Mouse (Mus musculus) adrenal gland, adult (tissue): ENCODE data around the gene Rtn2.

Source experiments
- DNase-seq, 2 experiments: peaks; one replicate each; pipeline ENCODE4 v3.0.0; 2022 to 2023; ENCODE audit warnings: low spot score in 1 of 2; ENCODE audit not compliant: inconsistent age in 2 of 2

Gene Rtn2

GRCm38 (mm10) chr7:19300501-19301421 is 18.3 kb downstream of the Rtn2 start:
- DNase-seq: peak; percentile 75 to 93

- DNase-seq: peak in 1 of 2 experiments; percentile 39
Measured at GRCm38 (mm10) chr7:19301461-19302263, 19.2 kb downstream of the Rtn2 start.

GRCm38 (mm10) chr7:19302264-19303045 is 20.0 kb downstream of the Rtn2 start:
- DNase-seq: no peak

- DNase-seq: no peak
Measured at GRCm38 (mm10) chr7:19303046-19303305, 20.6 kb downstream of the Rtn2 start.

GRCm38 (mm10) chr7:19303770-19304169 is 21.3 kb downstream of the Rtn2 start:
- peak; percentile 75 to 90 for DNase-seq

GRCm38 (mm10) chr7:19304501-19305412 is 22.3 kb downstream of the Rtn2 start:
- peak in 1 of 2 experiments; percentile 34 for DNase-seq

- no peak for DNase-seq
Measured at GRCm38 (mm10) chr7:19305413-19305735, 22.9 kb downstream of the Rtn2 start.

- DNase-seq: no peak
Measured at GRCm38 (mm10) chr7:19305796-19306765, 23.7 kb downstream of the Rtn2 start.

GRCm38 (mm10) chr7:19306819-19307738 is 24.7 kb downstream of the Rtn2 start:
- DNase-seq: peak in 1 of 2 experiments; percentile 61

- DNase-seq: peak; percentile 77 to 85
Measured at GRCm38 (mm10) chr7:19307739-19308453, 25.5 kb downstream of the Rtn2 start.

- peak; percentile 97 to 99 for DNase-seq
Measured at GRCm38 (mm10) chr7:19308454-19309277, 26.2 kb downstream of the Rtn2 start.

- peak in 1 of 2 experiments; percentile 76 for DNase-seq
Measured at GRCm38 (mm10) chr7:19309278-19309883, 27.0 kb downstream of the Rtn2 start.

- DNase-seq: peak; percentile 95 to 98
Measured at GRCm38 (mm10) chr7:19309884-19310641, 27.6 kb downstream of the Rtn2 start, which contains the start of gene Fosb. Gene Fosb (minus strand): TSS chr7:19310051.

GRCm38 (mm10) chr7:19311991-19312390 is 29.6 kb downstream of the Rtn2 start:
- no peak for DNase-seq

GRCm38 (mm10) chr7:19314033-19314432 is 31.6 kb downstream of the Rtn2 start:
- DNase-seq: no peak
